ENCODE assay signal across 1 mouse cellular context in the genomic region with DNA sequence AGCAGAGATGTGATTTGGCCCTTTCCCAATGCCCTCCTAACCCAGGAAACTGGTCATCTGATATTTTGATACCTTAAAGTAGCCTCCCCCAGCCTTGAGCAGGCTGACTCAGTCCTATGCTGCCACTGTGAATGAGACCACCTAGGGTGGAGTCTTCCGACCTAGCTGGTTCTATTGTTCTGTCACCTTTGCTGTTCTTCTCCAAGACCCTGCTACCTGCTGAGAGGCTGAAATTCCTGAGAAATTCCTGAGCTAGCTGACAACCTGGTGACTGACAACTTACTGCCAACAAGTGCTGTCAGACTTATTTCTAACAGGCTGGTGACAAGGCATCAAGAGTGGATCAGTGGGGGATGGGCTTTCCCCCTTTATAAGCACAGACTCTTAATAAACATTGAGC.
TF ChIP-seq lines count a peak whose summit lies in the region.

No protein-coding gene starts in this region.

TF ChIP-seq in ES-E14, 5 proteins besides CTCF, POLR2A, EP300 and RAD21:
- no peak for TF ChIP-seq ZNF384 (IDR thresholded peaks at IDR 0.05; ENCODE audit: low read depth, low read length)
- TF ChIP-seq CHD2 (IDR thresholded peaks at IDR 0.05; ENCODE audit: low read depth, low read length), result no peak
- TF ChIP-seq HCFC1 (IDR thresholded peaks at IDR 0.05; ENCODE audit: borderline replicate concordance, insufficient read depth, low read length), result no peak
- no peak for TF ChIP-seq ZC3H11A (IDR thresholded peaks at IDR 0.05; ENCODE audit: borderline replicate concordance, low read depth, low read length)
- TF ChIP-seq MAFK (IDR thresholded peaks at IDR 0.05; ENCODE audit: insufficient read depth, low read depth, low read length), result no peak
TF ChIP-seq in ES-E14: peak in this region for 0.
